Mouse (Mus musculus) kidney, embryonic 16.5 days (tissue): ENCODE data around the gene Snapc4. TPM values are rescaled to one million over a fixed set of nuclear protein-coding genes. Genes with fewer than 3 reads are reported as not detected.

Experiments
- ATAC-seq: fragments of 200-750 bp; cut with Nextera tagmentation; 2 replicates; pipeline ENCODE4 v1.8.0; 2017; ENCODE audit warnings: moderate TSS enrichment; ENCODE audit not compliant: low FRiP score, low TSS enrichment
- H3K27ac ChIP-seq: fragments of 300-500 bp; sonication (generic); 2 replicates; pipeline ENCODE4 v1.5.1; 2014; ENCODE audit warnings: low read length
- H3K27me3 ChIP-seq: fragments of 300-500 bp; sonication (generic); 2 replicates; pipeline ENCODE4 v1.6.1; 2014; ENCODE audit warnings: low read length, control low read depth, mixed read lengths; ENCODE audit not compliant: insufficient read depth
- H3K36me3 ChIP-seq: fragments of 300-500 bp; sonication (generic); 2 replicates; pipeline ENCODE4 v1.6.1; 2014; ENCODE audit warnings: low read length, control low read depth, mixed read lengths; ENCODE audit not compliant: insufficient read depth
- H3K4me1 ChIP-seq: fragments of 300-500 bp; sonication (generic); 2 replicates; pipeline ENCODE4 v1.6.1; 2014; ENCODE audit warnings: low read length, control low read depth, mixed read lengths; ENCODE audit not compliant: insufficient read depth
- H3K4me2 ChIP-seq: fragments of 300-500 bp; sonication (generic); replicated peaks from 2 replicates; pipeline ENCODE4 v1.6.1; 2014; ENCODE audit warnings: low read depth, low read length
- H3K4me3 ChIP-seq: fragments of 300-500 bp; sonication (generic); 2 replicates; pipeline ENCODE4 v1.5.1; 2014; ENCODE audit warnings: mild to moderate bottlenecking, low read length
- H3K9ac ChIP-seq: fragments of 300-500 bp; sonication (generic); replicated peaks from 2 replicates; pipeline ENCODE4 v1.6.1; 2014; ENCODE audit warnings: low read length
- H3K9me3 ChIP-seq: fragments of 300-500 bp; sonication (generic); 2 replicates; pipeline ENCODE4 v1.6.1; 2016; ENCODE audit warnings: low read length, control low read depth
- WGBS: fragments of 180-500 bp; shearing (Covaris S2); extraction: QIAGEN DNeasy Blood & Tissue Kit; methylation state at CpG from one replicate; pipeline ENCODE4 v1.1.7; 2014; 5-methylcytosine and 5-hydroxymethylcytosine counted together
- polyA plus RNA-seq: library from polyadenylated mRNA; unstranded; fragments of >200 nt; fragmentation: Nextera tagmentation; extraction: Ambion mirVana; gene quantifications from 2 replicates; pipeline ENCODE4 v1.2.1, GENCODE M21; 2015

The Snapc4 gene
- polyA plus RNA-seq, 1 experiment from 2014 or later = 31.7 TPM

DNA sequence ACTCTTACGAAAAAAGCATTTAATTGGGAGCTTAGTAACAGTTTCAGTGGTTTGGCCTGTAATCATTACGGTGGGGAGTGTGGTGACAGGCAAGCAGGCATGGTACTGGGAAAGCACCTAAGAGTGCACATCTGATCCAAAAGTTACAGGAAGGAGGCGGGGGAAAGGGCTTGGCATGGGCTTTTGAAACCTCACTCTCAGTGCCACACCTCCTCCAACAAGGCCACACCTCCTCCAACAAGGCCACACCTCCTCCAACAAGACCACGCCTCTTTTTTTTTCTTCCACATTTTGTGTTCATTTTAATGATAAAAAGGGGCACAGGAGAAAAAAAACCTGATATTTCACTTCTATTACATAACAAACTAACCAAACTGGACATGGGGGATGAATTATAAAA, 52.6 kb downstream of the Snapc4 start:
- no peak for ATAC-seq
- Histone ChIP-seq H3K36me3 (peaks cover 49% of the 10 kb centered on the region), H3K4me2 (no peak overlapping the region), H3K4me3 (no peak overlapping the region), H3K9ac (no peak overlapping the region), H3K27ac (no peak overlapping the region), H3K27me3 (no peaks in the 10 kb centered on the region), H3K9me3 (no peaks in the 10 kb centered on the region), H3K4me1 (no peaks in the 10 kb centered on the region)
- 88% methylated on average over 4 of the region's 4 CpGs for WGBS

DNA sequence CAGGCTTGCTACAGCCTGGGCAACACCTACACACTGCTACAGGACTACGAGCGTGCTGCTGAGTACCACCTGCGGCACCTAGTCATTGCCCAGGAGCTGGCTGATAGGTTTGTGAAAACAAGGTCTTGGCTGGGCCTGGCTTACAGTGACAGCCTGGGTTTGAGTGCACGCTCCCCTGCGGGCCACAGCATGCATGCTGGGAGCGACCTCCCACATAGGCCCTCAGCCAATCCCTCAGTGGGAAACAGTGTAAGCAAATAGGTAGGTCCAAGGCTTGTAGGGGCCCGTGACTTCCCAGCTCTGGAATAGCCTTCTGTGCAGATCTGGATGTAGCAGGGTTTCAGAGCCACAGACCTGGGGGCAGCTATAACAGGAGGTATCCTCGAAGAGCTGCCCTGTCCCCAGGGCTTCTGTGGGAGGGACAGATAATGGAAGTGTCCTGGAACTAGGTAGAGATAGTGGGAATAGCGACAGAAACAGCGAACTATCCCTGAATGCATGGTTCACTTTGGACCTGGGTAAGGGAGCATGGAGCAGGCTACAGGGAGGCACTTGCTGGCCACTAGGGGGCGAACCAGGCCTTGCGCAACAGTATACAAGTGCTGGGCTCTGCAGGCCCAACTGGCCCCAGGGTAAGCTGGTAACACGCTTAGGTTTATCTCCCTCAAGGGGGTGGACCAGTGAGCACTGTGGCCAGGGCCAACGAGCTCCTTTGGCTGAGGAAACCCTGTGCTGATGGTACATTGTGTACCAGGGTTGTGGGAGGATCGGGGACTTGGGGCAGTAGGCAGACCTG, 54.9 kb downstream of the Snapc4 start:
- WGBS = 68% methylated on average over 15 of the region's 15 CpGs
- no peaks in the 10 kb centered on the region for H3K27me3 ChIP-seq
- no peaks in the 10 kb centered on the region for H3K9me3 ChIP-seq
- no peak overlapping the region for H3K27ac ChIP-seq
- no peaks in the 10 kb centered on the region for H3K4me1 ChIP-seq
- H3K4me2 ChIP-seq = no peak overlapping the region
- peaks cover 50% of the 10 kb centered on the region for H3K36me3 ChIP-seq
- no peak overlapping the region for H3K4me3 ChIP-seq
- no peak overlapping the region for H3K9ac ChIP-seq
- ATAC-seq = peak; percentile 85

DNA sequence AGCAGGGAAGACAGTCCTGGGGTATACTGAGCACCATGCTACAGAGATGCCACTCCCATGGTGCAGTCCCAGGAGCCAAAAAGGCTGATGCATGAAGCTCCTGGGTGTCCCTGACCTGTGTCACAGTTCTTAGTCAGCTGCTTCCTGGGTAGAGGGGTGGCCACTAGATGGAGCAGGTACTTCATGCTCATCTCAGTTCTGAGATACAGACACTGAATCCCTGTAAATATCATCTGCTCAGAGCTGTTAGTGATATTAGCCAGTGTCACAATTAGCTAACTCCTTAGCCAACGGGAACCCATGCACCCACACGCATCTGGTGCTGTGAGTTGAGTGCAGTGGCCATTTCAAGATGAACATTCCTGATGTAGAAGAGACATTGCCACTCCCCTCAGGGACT, 55.5 kb downstream of the Snapc4 start:
- Histone ChIP-seq H3K9me3 (no peaks in the 10 kb centered on the region), H3K36me3 (peaks cover 45% of the 10 kb centered on the region), H3K27me3 (no peaks in the 10 kb centered on the region), H3K4me3 (no peak overlapping the region), H3K9ac (no peak overlapping the region), H3K4me1 (no peaks in the 10 kb centered on the region), H3K27ac (no peak overlapping the region), H3K4me2 (no peak overlapping the region)
- 87% methylated on average over 2 of the region's 2 CpGs for WGBS
- no peak for ATAC-seq

DNA sequence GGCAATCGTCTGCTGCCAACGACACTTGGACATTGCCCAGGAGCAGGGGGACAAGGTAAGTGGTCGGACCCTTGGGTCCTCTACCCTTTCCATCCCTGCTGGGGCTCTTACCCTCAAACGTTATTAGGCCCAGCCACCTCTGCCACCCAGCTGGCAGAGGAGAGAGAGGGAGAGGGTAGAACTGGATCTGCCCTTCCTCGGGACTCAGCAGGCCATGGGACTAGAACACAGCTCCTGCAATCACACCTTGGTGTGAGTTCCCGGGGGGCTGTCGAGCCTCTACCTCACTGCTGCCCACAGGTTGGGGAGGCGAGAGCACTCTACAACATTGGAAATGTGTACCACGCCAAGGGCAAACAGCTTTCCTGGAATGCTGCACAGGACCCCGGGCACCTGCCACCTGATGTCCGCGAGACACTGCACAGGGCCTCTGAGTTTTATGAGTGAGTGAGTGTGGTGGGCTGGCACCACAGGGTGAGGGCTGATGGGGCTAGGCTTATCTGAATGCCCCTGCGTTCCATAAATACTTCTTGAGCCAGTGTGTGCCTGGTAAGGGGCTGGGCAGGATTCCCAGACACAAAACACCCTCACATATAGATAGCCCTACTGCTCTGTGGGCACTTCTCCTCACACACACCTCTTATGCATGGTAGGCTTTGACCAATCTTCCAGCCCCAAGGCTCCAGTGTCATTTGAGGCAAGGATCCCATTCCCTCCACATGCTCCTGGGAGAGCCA, 56.7 kb downstream of the Snapc4 start:
- Histone ChIP-seq H3K4me2 (no peak overlapping the region), H3K4me1 (peaks cover 9% of the 10 kb centered on the region; the same call in 1 of the 2 replicates), H3K9me3 (no peaks in the 10 kb centered on the region), H3K36me3 (peaks cover 45% of the 10 kb centered on the region), H3K27me3 (no peaks in the 10 kb centered on the region), H3K27ac (no peak overlapping the region), H3K4me3 (no peak overlapping the region), H3K9ac (no peak overlapping the region)
- no peak for ATAC-seq
- WGBS = 82% methylated on average over 13 of the region's 13 CpGs

DNA sequence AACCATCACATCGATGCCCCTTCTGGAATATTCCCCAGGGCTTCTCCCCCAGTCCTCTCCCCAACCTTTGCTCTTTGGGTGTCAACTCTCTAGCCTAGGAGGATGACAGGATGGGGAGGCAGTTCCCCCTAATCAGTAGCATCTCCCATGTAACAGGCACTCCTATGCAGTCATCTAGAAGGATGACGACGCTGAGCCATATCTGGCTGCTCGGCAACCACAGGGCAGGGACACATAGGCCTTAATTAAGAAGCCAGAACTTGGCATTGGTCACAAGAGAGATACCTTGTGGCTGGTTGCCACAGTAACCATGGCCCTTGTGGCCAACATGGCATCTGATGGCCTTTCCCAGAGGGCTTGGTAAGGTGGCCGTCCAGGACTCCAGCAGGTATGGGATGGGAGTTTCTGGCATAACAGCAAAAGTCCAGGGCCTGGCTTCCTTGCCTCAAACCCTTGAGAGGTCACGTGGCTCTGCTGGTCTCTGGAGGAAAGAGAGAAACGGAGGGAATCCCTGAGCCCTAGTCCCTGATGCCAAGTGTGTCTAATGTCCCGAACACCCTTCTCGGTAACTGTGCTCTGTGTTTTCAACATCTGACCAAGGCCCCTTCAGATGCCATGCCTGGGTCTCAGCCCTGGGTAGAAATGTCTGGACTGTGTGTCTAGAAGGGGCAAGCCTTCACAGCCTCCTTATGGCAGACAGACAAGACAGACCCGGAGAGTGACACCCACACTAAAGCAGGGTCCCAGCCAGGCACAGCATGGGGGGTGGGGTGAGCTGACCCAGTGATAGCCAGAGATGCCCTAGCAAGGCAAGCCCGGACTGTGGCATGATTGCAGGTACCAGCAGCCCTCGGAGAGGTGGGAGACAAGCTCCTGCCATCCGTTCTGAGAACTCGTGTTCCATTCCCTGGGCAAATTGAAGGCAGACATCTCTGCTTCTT, 59.9 kb downstream of the Snapc4 start:
- Histone ChIP-seq H3K4me2 (no peak overlapping the region), H3K27ac (no peak overlapping the region), H3K9me3 (no peaks in the 10 kb centered on the region), H3K9ac (no peak overlapping the region), H3K4me3 (no peak overlapping the region), H3K36me3 (peaks cover 27% of the 10 kb centered on the region), H3K4me1 (peaks cover 23% of the 10 kb centered on the region), H3K27me3 (no peaks in the 10 kb centered on the region)
- WGBS = 85% methylated on average over 14 of the region's 14 CpGs
- ATAC-seq = no peak

DNA sequence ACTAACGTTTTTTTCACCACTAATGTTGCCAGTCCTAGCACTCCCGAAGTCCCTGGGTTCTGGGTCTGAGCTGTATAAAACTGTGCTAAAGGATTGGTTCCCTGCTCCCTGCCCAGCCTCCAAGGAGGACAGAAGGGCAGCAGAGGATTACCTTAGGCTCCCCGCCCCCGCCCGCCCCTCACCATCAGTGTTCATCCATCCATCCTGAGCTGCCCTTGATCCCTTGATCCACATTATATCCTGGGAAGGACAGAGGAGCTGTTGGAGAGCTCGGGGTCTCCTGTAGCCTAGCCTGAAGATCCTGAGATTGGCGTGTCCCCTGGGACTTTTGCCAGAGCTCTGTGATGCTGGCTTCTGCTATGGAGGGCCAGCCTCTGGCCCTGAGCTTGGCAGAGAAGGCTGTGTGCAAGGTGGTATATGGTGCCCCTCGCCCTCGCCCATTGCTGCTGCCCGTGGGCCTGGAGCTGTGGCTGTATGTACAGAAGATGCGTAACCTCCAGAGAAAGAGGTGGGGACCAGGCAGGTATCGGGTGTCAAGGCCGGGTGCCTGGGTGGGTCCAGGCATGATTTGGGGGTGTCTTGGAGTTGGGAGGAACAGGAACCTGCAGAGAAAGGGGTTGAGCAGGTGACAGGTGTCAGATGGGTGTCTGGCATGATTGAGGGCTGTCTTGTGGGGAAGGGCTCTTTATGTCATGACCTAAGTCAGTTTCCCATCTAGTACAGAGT, 60.8 kb downstream of the Snapc4 start:
- no peak for ATAC-seq

DNA sequence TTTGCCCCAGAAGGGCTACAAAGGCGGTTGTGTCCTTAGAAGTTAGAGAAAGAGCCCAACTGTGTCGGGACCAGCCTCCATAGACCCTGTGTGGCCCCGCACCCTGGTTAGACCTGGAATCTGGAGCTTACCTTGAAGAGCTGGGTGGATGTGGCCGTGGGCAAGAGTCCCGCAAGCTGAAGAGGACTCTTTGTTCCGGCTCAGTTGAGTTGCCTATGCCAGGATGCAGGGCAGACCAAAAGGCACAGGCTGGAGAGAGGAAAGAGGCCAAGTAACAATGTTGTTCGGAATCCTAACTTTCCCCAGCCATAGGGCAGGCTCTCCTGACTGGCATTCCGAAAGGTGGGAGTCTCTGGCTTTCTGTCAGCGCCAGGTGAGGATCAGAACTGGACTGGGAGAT, 61.3 kb downstream of the Snapc4 start:
- peaks cover 33% of the 10 kb centered on the region for H3K4me1 ChIP-seq
- WGBS = 82% methylated on average over 9 of the region's 9 CpGs
- H3K4me3 ChIP-seq = no peak overlapping the region
- no peaks in the 10 kb centered on the region for H3K9me3 ChIP-seq
- no peak overlapping the region for H3K9ac ChIP-seq
- H3K4me2 ChIP-seq = no peak overlapping the region
- no peak overlapping the region for H3K27ac ChIP-seq
- ATAC-seq = no peak
- no peaks in the 10 kb centered on the region for H3K27me3 ChIP-seq
- peaks cover 13% of the 10 kb centered on the region; the same call in 1 of the 2 replicates for H3K36me3 ChIP-seq

More for the DNA sequence above, 60.8 kb downstream of the Snapc4 start:
- H3K9me3 ChIP-seq = no peaks in the 10 kb centered on the region
- 86% methylated on average over 13 of the region's 13 CpGs for WGBS
- peaks cover 27% of the 10 kb centered on the region for H3K4me1 ChIP-seq
- peaks cover 19% of the 10 kb centered on the region for H3K36me3 ChIP-seq
- H3K4me3 ChIP-seq = no peak overlapping the region
- H3K27ac ChIP-seq = no peak overlapping the region
- H3K27me3 ChIP-seq = no peaks in the 10 kb centered on the region
- no peak overlapping the region for H3K4me2 ChIP-seq
- H3K9ac ChIP-seq = no peak overlapping the region

DNA sequence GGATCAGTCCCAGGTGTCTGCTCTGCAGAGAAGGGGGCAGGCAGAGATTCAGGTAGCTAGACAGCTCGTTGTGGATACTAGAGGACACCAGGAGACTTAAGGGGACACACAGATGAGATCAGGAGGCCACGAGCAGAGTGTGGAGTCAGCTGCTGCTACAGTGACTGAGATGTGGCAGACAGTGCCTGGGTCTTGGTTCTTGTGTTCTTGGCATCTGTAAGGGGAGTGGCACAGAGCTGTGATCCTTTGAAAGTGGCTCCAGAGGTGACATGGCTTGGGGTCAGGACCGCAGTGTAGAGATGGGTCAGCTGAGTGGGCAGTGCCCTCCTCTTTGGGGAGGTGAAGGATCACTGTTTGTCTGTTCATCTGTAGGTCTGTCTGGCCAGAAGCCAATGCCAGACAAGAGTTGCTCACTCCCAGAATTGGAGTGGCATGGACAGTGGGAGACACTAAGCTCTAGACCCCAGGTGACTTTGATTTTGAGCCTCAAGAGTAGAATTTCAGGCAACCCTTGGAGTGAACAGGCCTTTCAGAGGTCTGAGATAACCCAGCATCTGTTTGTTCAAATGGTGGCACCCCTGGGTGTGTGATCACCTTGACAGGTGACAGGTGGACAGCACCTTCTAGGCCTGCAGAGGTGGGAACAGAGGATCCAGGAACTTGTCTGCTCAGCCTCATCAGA, 62.3 kb downstream of the Snapc4 start:
- H3K4me1 ChIP-seq = peaks cover 36% of the 10 kb centered on the region

More for the DNA sequence above, 62.3 kb downstream of the Snapc4 start:
- Histone ChIP-seq H3K4me3 (no peak overlapping the region), H3K36me3 (peaks cover 4% of the 10 kb centered on the region; the same call in 1 of the 2 replicates), H3K9me3 (no peaks in the 10 kb centered on the region), H3K27ac (no peak overlapping the region), H3K4me2 (no peak overlapping the region), H3K27me3 (no peaks in the 10 kb centered on the region), H3K9ac (no peak overlapping the region; the same call in 1 of the 2 replicates)
- ATAC-seq = no peak
- 74% methylated on average over 3 of the region's 3 CpGs for WGBS
